Mouse (Mus musculus): ENCODE data around the gene Fam81a. TPM values are rescaled to one million over a fixed set of nuclear protein-coding genes. Genes with fewer than 3 reads are reported as not detected.

The Fam81a gene
- total and polyA plus RNA-seq, 3 experiments = 0.13 TPM; not detected in 2

DNA sequence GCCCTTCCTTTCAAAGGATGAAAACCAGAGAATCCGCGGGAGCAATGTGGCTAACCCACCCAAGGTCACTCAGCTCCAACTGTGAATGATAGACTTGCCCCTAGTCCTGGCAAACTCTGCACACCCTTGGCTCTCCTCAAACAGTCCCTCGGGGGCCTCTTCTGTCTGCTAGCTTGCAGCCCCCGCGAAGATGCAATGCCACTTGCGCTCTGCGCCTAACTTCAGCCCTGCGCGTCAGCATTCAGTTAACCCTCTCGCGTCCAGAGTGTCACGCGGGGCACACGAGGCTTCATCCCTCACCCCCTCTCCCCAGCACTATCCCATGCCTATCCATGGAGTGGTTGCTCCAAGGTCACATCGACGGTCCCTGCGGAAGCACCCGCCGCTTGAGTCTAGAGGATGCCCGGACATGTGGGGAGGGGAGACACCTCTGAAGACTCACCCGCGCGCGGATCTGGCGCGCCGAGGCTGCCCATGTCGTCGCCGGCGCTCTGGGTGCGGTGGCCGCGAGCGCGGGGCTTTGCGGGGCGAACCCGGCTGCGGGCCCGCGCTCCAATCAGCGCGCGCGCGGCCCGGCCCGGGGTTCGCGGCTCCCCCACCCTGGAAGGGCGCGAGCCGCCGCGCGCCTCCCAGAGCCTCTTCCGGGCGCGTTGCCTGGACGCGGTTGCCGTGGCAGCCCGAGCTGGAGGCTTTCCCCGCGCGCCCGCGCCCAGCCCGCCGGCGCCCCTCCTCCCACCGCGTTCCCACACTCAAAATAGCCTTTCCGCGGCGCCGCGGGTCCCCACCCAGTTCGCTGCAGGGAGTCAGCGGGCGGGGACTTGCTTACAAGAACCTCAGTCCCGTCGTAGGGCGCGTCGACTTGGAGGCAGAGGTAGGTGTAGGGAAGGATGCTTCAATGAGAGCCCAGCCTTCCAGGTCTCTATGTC lies 1.2 kb downstream of the Fam81a start:
- no peak for DNase-seq (ENCODE audit: extremely low read depth)
- H3K4me3 ChIP-seq (replicated peaks in 1 of 3; ENCODE audit: low read depth in 2 of 3, low read length in 2 of 3, poor library complexity in 1 of 3) = peak overlapping the region in 2 of 3 experiments; percentile 41 to 43
- H3K36me3 ChIP-seq (replicated peaks in 1 of 2; ENCODE audit: control insufficient read depth in 1 of 2, insufficient read depth in 1 of 2, low read length in 1 of 2) = no peaks in the 10 kb centered on the region
- H3K9me3 ChIP-seq (replicated peaks; ENCODE audit: low read length) = no peaks in the 10 kb centered on the region
- no peak for TF ChIP-seq GABPA (IDR thresholded peaks at IDR 0.05; ENCODE audit: insufficient replicate concordance, low read depth, low read length)
- TF ChIP-seq CTCF (conservative IDR thresholded peaks at IDR 0.05 in 1 of 2, IDR thresholded peaks at IDR 0.05 in 1 of 2; ENCODE audit: low read depth in 2 of 2, low read length in 2 of 2) = no peak
- TF ChIP-seq EP300 (IDR thresholded peaks at IDR 0.05; ENCODE audit: low read length) = no peak
- 0 out of 2 replicates have a peak, but pooled peaks have one; percentile 31 for TF ChIP-seq UBTF (IDR thresholded peaks at IDR 0.05; ENCODE audit: low read depth, low read length)
- no peak for TF ChIP-seq NRF1 (IDR thresholded peaks at IDR 0.05; ENCODE audit: low read depth, low read length)
- no peak for TF ChIP-seq JUN (IDR thresholded peaks at IDR 0.05; ENCODE audit: insufficient read depth, low read depth, low read length)
- TF ChIP-seq CHD2 (IDR thresholded peaks at IDR 0.05; ENCODE audit: low read length) = no peak
- TF ChIP-seq MXI1 (IDR thresholded peaks at IDR 0.05; ENCODE audit: low read depth, low read length) = 0 out of 2 replicates have a peak, but pooled peaks have one; percentile 25
- no peak for TF ChIP-seq KAT2A (IDR thresholded peaks at IDR 0.05; ENCODE audit: insufficient replicate concordance, low read length)
- TF ChIP-seq ETS1 (conservative IDR thresholded peaks at IDR 0.05; ENCODE audit: low read depth, low read length) = no peak
- TF ChIP-seq TBP (conservative IDR thresholded peaks at IDR 0.05; ENCODE audit: low read depth, low read length) = no peak
- no peak for TF ChIP-seq MAZ (IDR thresholded peaks at IDR 0.05; ENCODE audit: low read depth, low read length)
- no peak for TF ChIP-seq ZNF384 (IDR thresholded peaks at IDR 0.05; ENCODE audit: low read depth, low read length)
- no peak for TF ChIP-seq SIN3A (IDR thresholded peaks at IDR 0.05; ENCODE audit: low read length)
- no peak for TF ChIP-seq HCFC1 (IDR thresholded peaks at IDR 0.05; ENCODE audit: low read depth, low read length)
- TF ChIP-seq MEF2A (IDR thresholded peaks at IDR 0.05; ENCODE audit: borderline replicate concordance, low read depth, low read length) = peak; percentile 18; the same call in 1 of the 2 replicates
- no peak for TF ChIP-seq MYC (IDR thresholded peaks at IDR 0.05; ENCODE audit: low read depth, low read length)
- no peak for TF ChIP-seq POLR2AphosphoS2 (IDR thresholded peaks at IDR 0.05; ENCODE audit: low read depth, low read length)
- no peak for TF ChIP-seq ZKSCAN1 (IDR thresholded peaks at IDR 0.05; ENCODE audit: borderline replicate concordance, low read depth, low read length)
- no peak for TF ChIP-seq CHD1 (IDR thresholded peaks at IDR 0.05; ENCODE audit: low read depth, low read length)
- TF ChIP-seq IRF4 (IDR thresholded peaks at IDR 0.05; ENCODE audit: low read depth, low read length) = no peak
- TF ChIP-seq ZC3H11A (IDR thresholded peaks at IDR 0.05; ENCODE audit: low read depth, low read length) = no peak
- no peak for TF ChIP-seq JUND (conservative IDR thresholded peaks at IDR 0.05; ENCODE audit: low read depth, low read length)
- TF ChIP-seq PAX5 (IDR thresholded peaks at IDR 0.05; ENCODE audit: low read length) = no peak
- no peak for TF ChIP-seq ZMIZ1 (IDR thresholded peaks at IDR 0.05; ENCODE audit: low read depth, low read length)
- no peak for TF ChIP-seq SMC3 (IDR thresholded peaks at IDR 0.05; ENCODE audit: low read depth, low read length)
- TF ChIP-seq BHLHE40 (IDR thresholded peaks at IDR 0.05; ENCODE audit: low read depth, low read length) = no peak
- TF ChIP-seq ELF1 (IDR thresholded peaks at IDR 0.05; ENCODE audit: low read depth, low read length) = 0 out of 2 replicates have a peak, but pooled peaks have one; percentile 32
- TF ChIP-seq RAD21 (IDR thresholded peaks at IDR 0.05; ENCODE audit: low read depth, low read length) = no peak
- TF ChIP-seq E2F4 (IDR thresholded peaks at IDR 0.05; ENCODE audit: insufficient replicate concordance, low read depth, low read length) = no peak
- no peak for TF ChIP-seq USF1 (IDR thresholded peaks at IDR 0.05; ENCODE audit: low read depth, low read length)
- no peak for TF ChIP-seq MAFK (IDR thresholded peaks at IDR 0.05; ENCODE audit: insufficient replicate concordance, low read length)
- no peak for TF ChIP-seq MAX (IDR thresholded peaks at IDR 0.05; ENCODE audit: low read length)
- in situ Hi-C loops (cut with MboI; ENCODE audit: low pct_ligation_motif_present, low pct_unique_long_range_greater_than_20kb, low sequenced_read_pairs) (no loop called here), dilution Hi-C loops (cut with MboI; ENCODE audit: extremely low pct_ligation_motif_present, extremely low pct_unique_long_range_greater_than_20kb, low sequenced_read_pairs) (no loop called here)
- H3K9ac ChIP-seq (ENCODE audit: insufficient read depth, low read depth) = no peak overlapping the region
- no peak overlapping the region for H3K27ac ChIP-seq (ENCODE audit: insufficient read depth, low read depth)
- H3K4me2 ChIP-seq (ENCODE audit: insufficient read depth, low read depth, poor library complexity, severe bottlenecking) = peak overlapping the region; percentile 61
- peaks cover 48% of the 10 kb centered on the region for H3K27me3 ChIP-seq (replicated peaks)
- peaks cover 10 to 15% of the 10 kb centered on the region in 2 experiments for H3K4me1 ChIP-seq (ENCODE audit: control insufficient read depth in 1 of 2, insufficient read depth in 2 of 2)
- no peaks in the 10 kb centered on the region for H3K79me2 ChIP-seq (replicated peaks; ENCODE audit: control insufficient read depth, extremely low read depth, insufficient read depth, poor library complexity, severe bottlenecking)
